Mouse (Mus musculus): Measurements from ENCODE around the gene G430095P16Rik. TPM values are rescaled to one million over a fixed set of nuclear protein-coding genes. Genes with fewer than 3 reads are reported as not detected.

Gene G430095P16Rik
- polyA plus RNA-seq, 1 experiment from 2014 or later, result 7.8 TPM

- H3K27ac ChIP-seq (replicated peaks), result no peak overlapping the region
- no peaks in the 10 kb centered on the region for H3K27me3 ChIP-seq (replicated peaks)
- WGBS, result 90% methylated on average over 6 of the region's 6 CpGs
- H3K36me3 ChIP-seq, result peaks cover 90% of the 10 kb centered on the region
- no peak overlapping the region for H3K9ac ChIP-seq
- H3K9me3 ChIP-seq, result no peaks in the 10 kb centered on the region
- peaks cover 23% of the 10 kb centered on the region for H3K4me1 ChIP-seq
- H3K4me2 ChIP-seq, result no peak overlapping the region
- no peak for ATAC-seq (ENCODE audit: extremely low read depth, insufficient number of reproducible peaks, low FRiP score, low TSS enrichment)
- no peak overlapping the region for H3K4me3 ChIP-seq
Observed at GRCm38 (mm10) chr8:84695140-84695539, 27.7 kb upstream of the G430095P16Rik start.

GRCm38 (mm10) chr8:84697166-84698130, 25.4 kb upstream of the G430095P16Rik start:
- Histone ChIP-seq H3K36me3 (peaks cover 71% of the 10 kb centered on the region), H3K27me3 (replicated peaks) (peaks cover 9% of the 10 kb centered on the region), H3K4me2 (no peak overlapping the region), H3K4me3 (no peak overlapping the region), H3K9ac (no peak overlapping the region), H3K9me3 (no peaks in the 10 kb centered on the region), H3K27ac (replicated peaks) (0 out of 2 replicates have a peak overlapping the region, but pooled peaks have one; percentile 93), H3K4me1 (peaks cover 40% of the 10 kb centered on the region)
- 87% methylated on average over 14 of the region's 14 CpGs for WGBS
- ATAC-seq (ENCODE audit: extremely low read depth, insufficient number of reproducible peaks, low FRiP score, low TSS enrichment), result no peak

GRCm38 (mm10) chr8:84698288-84698687, 24.5 kb upstream of the G430095P16Rik start:
- H3K27ac ChIP-seq (replicated peaks), result peak overlapping the region; percentile 93
- no peak overlapping the region for H3K4me2 ChIP-seq
- H3K4me3 ChIP-seq, result no peak overlapping the region
- H3K36me3 ChIP-seq, result peaks cover 69% of the 10 kb centered on the region
- no peak for ATAC-seq (ENCODE audit: extremely low read depth, insufficient number of reproducible peaks, low FRiP score, low TSS enrichment)
- peaks cover 46% of the 10 kb centered on the region for H3K4me1 ChIP-seq
- no peaks in the 10 kb centered on the region for H3K9me3 ChIP-seq
- WGBS, result 86% methylated on average over 5 of the region's 5 CpGs
- no peak overlapping the region for H3K9ac ChIP-seq
- peaks cover 17% of the 10 kb centered on the region for H3K27me3 ChIP-seq (replicated peaks)

GRCm38 (mm10) chr8:84698929-84699401, 23.8 kb upstream of the G430095P16Rik start:
- Histone ChIP-seq H3K4me2 (peak overlapping the region; percentile 74), H3K27ac (replicated peaks) (peak overlapping the region; percentile 93), H3K4me3 (peak overlapping the region; percentile 17), H3K9ac (peak overlapping the region; percentile 44), H3K9me3 (no peaks in the 10 kb centered on the region), H3K27me3 (replicated peaks) (peaks cover 24% of the 10 kb centered on the region), H3K4me1 (peaks cover 52% of the 10 kb centered on the region), H3K36me3 (peaks cover 62% of the 10 kb centered on the region)
- no peak for ATAC-seq (ENCODE audit: extremely low read depth, insufficient number of reproducible peaks, low FRiP score, low TSS enrichment)
- 69% methylated on average over 9 of the region's 9 CpGs for WGBS

GRCm38 (mm10) chr8:84699861-84700322, 22.9 kb upstream of the G430095P16Rik start:
- H3K9ac ChIP-seq, result peak overlapping the region; percentile 41
- H3K4me2 ChIP-seq, result peak overlapping the region; percentile 74
- 58% methylated on average over 7 of the region's 7 CpGs for WGBS
- H3K4me3 ChIP-seq, result peak overlapping the region; percentile 1; the same call in 1 of the 2 replicates
- no peaks in the 10 kb centered on the region for H3K9me3 ChIP-seq
- peaks cover 62% of the 10 kb centered on the region for H3K4me1 ChIP-seq
- peaks cover 33% of the 10 kb centered on the region for H3K27me3 ChIP-seq (replicated peaks)
- H3K36me3 ChIP-seq, result peaks cover 54% of the 10 kb centered on the region
- peak overlapping the region; percentile 93 for H3K27ac ChIP-seq (replicated peaks)
- ATAC-seq (ENCODE audit: extremely low read depth, insufficient number of reproducible peaks, low FRiP score, low TSS enrichment), result no peak

GRCm38 (mm10) chr8:84700526-84700925, 22.3 kb upstream of the G430095P16Rik start:
- 68% methylated on average over 5 of the region's 5 CpGs for WGBS
- peaks cover 39% of the 10 kb centered on the region for H3K27me3 ChIP-seq (replicated peaks)
- H3K9me3 ChIP-seq, result no peaks in the 10 kb centered on the region
- H3K36me3 ChIP-seq, result peaks cover 47% of the 10 kb centered on the region
- H3K27ac ChIP-seq (replicated peaks), result peak overlapping the region; percentile 93
- H3K4me1 ChIP-seq, result peaks cover 67% of the 10 kb centered on the region
- peak overlapping the region; percentile 41; the same call in 1 of the 2 replicates for H3K9ac ChIP-seq
- peak overlapping the region; percentile 1; the same call in 1 of the 2 replicates for H3K4me3 ChIP-seq
- peak overlapping the region; percentile 74 for H3K4me2 ChIP-seq
- no peak for ATAC-seq (ENCODE audit: extremely low read depth, insufficient number of reproducible peaks, low FRiP score, low TSS enrichment)

- H3K9ac ChIP-seq, result peak within 1 kb of the TSS; percentile 87
- H3K4me3 ChIP-seq, result peak within 1 kb of the TSS; percentile 57
- H3K4me1 ChIP-seq, result peaks cover 70% of the 10 kb centered on the region
- H3K9me3 ChIP-seq, result no peaks in the 10 kb centered on the region
- H3K27me3 ChIP-seq (replicated peaks), result peaks cover 42% of the 10 kb centered on the region
- H3K36me3 ChIP-seq, result peaks cover 40% of the 10 kb centered on the region
- 5% methylated on average over 34 of the region's 34 CpGs for WGBS
- H3K4me2 ChIP-seq, result peak within 1 kb of the TSS; percentile 74
- peak within 1 kb of the TSS; percentile 93 for H3K27ac ChIP-seq (replicated peaks)
- peak; percentile 73 for ATAC-seq (ENCODE audit: extremely low read depth, insufficient number of reproducible peaks, low FRiP score, low TSS enrichment)
Observed at GRCm38 (mm10) chr8:84700941-84701911, 21.6 kb upstream of the G430095P16Rik start, which contains the start of gene Lyl1. TSS of gene Lyl1 (plus strand) at chr8:84701457.

GRCm38 (mm10) chr8:84702561-84702960, 20.2 kb upstream of the G430095P16Rik start:
- Histone ChIP-seq H3K4me2 (peak overlapping the region; percentile 74), H3K9ac (peak overlapping the region; percentile 87), H3K4me1 (peaks cover 83% of the 10 kb centered on the region), H3K4me3 (peak overlapping the region; percentile 57), H3K27me3 (replicated peaks) (peaks cover 55% of the 10 kb centered on the region), H3K9me3 (no peaks in the 10 kb centered on the region), H3K27ac (replicated peaks) (peak overlapping the region; percentile 93), H3K36me3 (peaks cover 30% of the 10 kb centered on the region)
- WGBS, result 62% methylated on average over 9 of the region's 9 CpGs
- no peak for ATAC-seq (ENCODE audit: extremely low read depth, insufficient number of reproducible peaks, low FRiP score, low TSS enrichment)

GRCm38 (mm10) chr8:84702963-84703465, 19.8 kb upstream of the G430095P16Rik start:
- H3K4me2 ChIP-seq, result peak overlapping the region; percentile 74
- H3K4me1 ChIP-seq, result peaks cover 86% of the 10 kb centered on the region
- H3K9ac ChIP-seq, result peak overlapping the region; percentile 87
- no peaks in the 10 kb centered on the region for H3K9me3 ChIP-seq
- no peak for ATAC-seq (ENCODE audit: extremely low read depth, insufficient number of reproducible peaks, low FRiP score, low TSS enrichment)
- peaks cover 30% of the 10 kb centered on the region for H3K36me3 ChIP-seq
- peak overlapping the region; percentile 57 for H3K4me3 ChIP-seq
- H3K27ac ChIP-seq (replicated peaks), result peak overlapping the region; percentile 93
- WGBS, result 76% methylated on average over 6 of the region's 6 CpGs
- peaks cover 60% of the 10 kb centered on the region for H3K27me3 ChIP-seq (replicated peaks)

- H3K4me2 ChIP-seq, result peak overlapping the region; percentile 74
- H3K4me3 ChIP-seq, result peak overlapping the region; percentile 57
- peaks cover 85% of the 10 kb centered on the region for H3K4me1 ChIP-seq
- H3K9ac ChIP-seq, result peak overlapping the region; percentile 87
- peaks cover 66% of the 10 kb centered on the region for H3K27me3 ChIP-seq (replicated peaks)
- 10% methylated on average over 38 of the region's 38 CpGs for WGBS
- no peak for ATAC-seq (ENCODE audit: extremely low read depth, insufficient number of reproducible peaks, low FRiP score, low TSS enrichment)
- peak overlapping the region; percentile 93 for H3K27ac ChIP-seq (replicated peaks)
- no peaks in the 10 kb centered on the region for H3K9me3 ChIP-seq
- H3K36me3 ChIP-seq, result peaks cover 26% of the 10 kb centered on the region
Observed at GRCm38 (mm10) chr8:84703466-84704249, 19.1 kb upstream of the G430095P16Rik start.
